Mouse (Mus musculus) heart, embryonic 16.5 days (tissue): ENCODE measurements around the gene Rps8. TPM values are rescaled to one million over a fixed set of nuclear protein-coding genes. Genes with fewer than 3 reads are reported as not detected.

Experiments
- ATAC-seq: fragments of 200-750 bp; cut with Nextera tagmentation; replicated peaks from 2 replicates; pipeline ENCODE4 v1.8.0; 2017; ENCODE audit warnings: moderate number of reproducible peaks; ENCODE audit not compliant: insufficient read depth, low FRiP score; ENCODE audit errors: extremely low read depth
- H3K27ac ChIP-seq: fragments of 300-500 bp; sonication (generic); 2 replicates; pipeline ENCODE4 v1.5.1; 2014; ENCODE audit warnings: mild to moderate bottlenecking, low read length, control low read depth, moderate library complexity
- H3K27me3 ChIP-seq: fragments of 300-500 bp; sonication (generic); 2 replicates; pipeline ENCODE4 v1.6.1; 2014; ENCODE audit warnings: low read length, mixed read lengths; ENCODE audit not compliant: control insufficient read depth, insufficient read depth
- H3K36me3 ChIP-seq: fragments of 300-500 bp; sonication (generic); 2 replicates; pipeline ENCODE4 v1.6.1; 2014; ENCODE audit not compliant: control insufficient read depth, insufficient read depth
- H3K4me1 ChIP-seq: fragments of 300-500 bp; sonication (generic); 2 replicates; pipeline ENCODE4 v1.6.1; 2014; ENCODE audit warnings: low read length, mixed read lengths; ENCODE audit not compliant: control insufficient read depth, insufficient read depth
- H3K4me2 ChIP-seq: fragments of 300-500 bp; sonication (generic); 2 replicates; pipeline ENCODE4 v1.6.1; 2014; ENCODE audit warnings: low read depth, mild to moderate bottlenecking, control low read depth, low read length
- H3K4me3 ChIP-seq: fragments of 300-500 bp; sonication (generic); 2 replicates; pipeline ENCODE4 v1.5.1; 2014; ENCODE audit warnings: mild to moderate bottlenecking, control low read depth, low read length
- H3K9ac ChIP-seq: fragments of 300-500 bp; sonication (generic); 2 replicates; pipeline ENCODE4 v1.6.1; 2014; ENCODE audit warnings: low read length, control low read depth
- H3K9me3 ChIP-seq: fragments of 300-500 bp; sonication (generic); replicated peaks from 2 replicates; pipeline ENCODE4 v1.6.1; 2016; ENCODE audit warnings: low read length; ENCODE audit not compliant: control insufficient read depth
- WGBS: fragments of 180-500 bp; shearing (Covaris S2); extraction: QIAGEN DNeasy Blood & Tissue Kit; methylation state at CpG from one replicate; pipeline ENCODE4 v1.1.7; 2014; 5-methylcytosine and 5-hydroxymethylcytosine counted together
- polyA plus RNA-seq: library from polyadenylated mRNA; unstranded; fragments of >200 nt; fragmentation: Nextera tagmentation; extraction: Ambion mirVana; gene quantifications from 2 replicates; pipeline ENCODE4 v1.2.1, GENCODE M21; 2015

Gene Rps8
- polyA plus RNA-seq, 1 experiment from 2014 or later = 420 TPM

DNA sequence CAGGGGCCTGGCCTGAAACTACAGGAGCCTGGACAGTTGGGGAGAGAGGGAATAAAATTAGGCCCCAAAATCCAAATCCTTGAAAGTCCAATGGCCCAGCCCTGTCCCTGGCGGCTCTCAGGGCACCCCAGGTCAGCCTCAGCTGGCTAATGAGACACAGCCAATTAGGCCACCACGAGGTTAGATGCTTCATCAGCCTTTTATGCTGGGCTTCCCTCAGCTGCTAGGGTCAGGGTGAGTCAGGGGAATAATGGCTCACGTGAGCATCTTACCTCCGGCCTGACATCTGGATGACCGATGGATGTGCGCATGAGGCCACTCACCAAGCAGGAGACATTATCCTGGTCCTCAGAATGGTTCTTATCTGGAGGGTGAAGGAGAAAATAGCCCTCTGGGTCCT lies 25.3 kb downstream of the Rps8 start:
- H3K9me3 ChIP-seq = no peaks in the 10 kb centered on the region
- peaks cover 8% of the 10 kb centered on the region for H3K4me1 ChIP-seq
- 77% methylated on average over 6 of the region's 6 CpGs for WGBS
- no peak overlapping the region for H3K4me2 ChIP-seq
- ATAC-seq = no peak
- H3K4me3 ChIP-seq = no peak overlapping the region
- peaks cover 15% of the 10 kb centered on the region for H3K27me3 ChIP-seq
- no peak overlapping the region for H3K27ac ChIP-seq
- peaks cover 4% of the 10 kb centered on the region; the same call in 1 of the 2 replicates for H3K36me3 ChIP-seq
- no peak overlapping the region for H3K9ac ChIP-seq

GRCm38 (mm10) chr4:117127991-117128686 lies 27.9 kb downstream of the Rps8 start:
- ATAC-seq = no peak
- Histone ChIP-seq H3K4me3 (no peak overlapping the region), H3K9ac (no peak overlapping the region), H3K4me2 (no peak overlapping the region), H3K36me3 (peaks cover 4% of the 10 kb centered on the region; the same call in 1 of the 2 replicates), H3K4me1 (peaks cover 19% of the 10 kb centered on the region), H3K27ac (no peak overlapping the region), H3K9me3 (no peaks in the 10 kb centered on the region), H3K27me3 (peaks cover 13% of the 10 kb centered on the region)
- WGBS = 88% methylated on average over 33 of the region's 33 CpGs

DNA sequence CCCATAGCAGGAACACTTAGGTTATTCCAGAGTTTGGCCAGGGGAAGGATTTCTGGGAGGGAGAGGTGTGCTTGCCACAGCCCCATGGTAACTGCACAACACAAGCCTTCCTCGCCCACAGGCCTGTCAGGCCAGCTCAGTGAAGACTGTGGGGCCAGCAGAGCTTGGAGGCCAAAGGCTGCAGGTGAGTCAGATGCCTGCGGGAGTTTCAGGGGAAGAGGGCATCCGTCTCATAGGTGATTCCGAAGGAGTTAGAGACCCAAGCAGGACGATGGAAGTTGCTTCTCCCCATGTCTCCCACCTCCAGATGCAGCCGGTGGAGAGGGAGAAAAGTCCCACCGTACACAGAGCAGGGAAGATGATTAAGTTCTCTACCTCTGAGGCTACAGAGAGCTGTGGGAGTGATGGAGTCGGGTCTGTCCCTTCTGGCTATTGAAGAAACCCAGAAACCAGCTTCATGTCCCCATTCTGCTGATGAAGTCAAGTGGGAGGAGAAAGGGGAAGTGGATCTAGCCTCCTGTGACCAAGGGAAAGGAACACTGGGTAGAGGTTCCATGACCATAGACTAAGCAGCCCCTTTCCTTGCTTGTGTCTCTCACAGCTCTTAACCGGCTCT lies 29.3 kb downstream of the Rps8 start, which contains the start of gene Tctex1d4:
TSS of gene Tctex1d4 (plus strand) at position 120 of the 616 bp plus-strand sequence.
- WGBS = 77% methylated on average over 9 of the region's 9 CpGs
- H3K4me2 ChIP-seq = peak within 1 kb of the TSS; percentile 40; the same call in 1 of the 2 replicates

GRCm38 (mm10) chr4:117125910-117126674 lies 30.0 kb downstream of the Rps8 start:
- Histone ChIP-seq H3K4me3 (no peak overlapping the region), H3K36me3 (peaks cover 4% of the 10 kb centered on the region; the same call in 1 of the 2 replicates), H3K27ac (peak overlapping the region; percentile 94), H3K9ac (peak overlapping the region; percentile 62), H3K9me3 (no peaks in the 10 kb centered on the region), H3K27me3 (no peaks in the 10 kb centered on the region; the same call in 1 of the 2 replicates), H3K4me2 (peak overlapping the region; percentile 40; the same call in 1 of the 2 replicates), H3K4me1 (peaks cover 21% of the 10 kb centered on the region)
- WGBS = 41% methylated on average over 15 of the region's 15 CpGs
- ATAC-seq = peak; percentile 77

More for the DNA sequence above, 29.3 kb downstream of the Rps8 start, which contains the start of gene Tctex1d4:
- Histone ChIP-seq H3K4me1 (peaks cover 19% of the 10 kb centered on the region), H3K36me3 (peaks cover 4% of the 10 kb centered on the region; the same call in 1 of the 2 replicates), H3K27ac (peak within 1 kb of the TSS; percentile 94), H3K27me3 (peaks cover 4% of the 10 kb centered on the region; the same call in 1 of the 2 replicates), H3K9me3 (no peaks in the 10 kb centered on the region), H3K9ac (peak within 1 kb of the TSS; percentile 62), H3K4me3 (no peak within 1 kb of the TSS)
- ATAC-seq = no peak

DNA sequence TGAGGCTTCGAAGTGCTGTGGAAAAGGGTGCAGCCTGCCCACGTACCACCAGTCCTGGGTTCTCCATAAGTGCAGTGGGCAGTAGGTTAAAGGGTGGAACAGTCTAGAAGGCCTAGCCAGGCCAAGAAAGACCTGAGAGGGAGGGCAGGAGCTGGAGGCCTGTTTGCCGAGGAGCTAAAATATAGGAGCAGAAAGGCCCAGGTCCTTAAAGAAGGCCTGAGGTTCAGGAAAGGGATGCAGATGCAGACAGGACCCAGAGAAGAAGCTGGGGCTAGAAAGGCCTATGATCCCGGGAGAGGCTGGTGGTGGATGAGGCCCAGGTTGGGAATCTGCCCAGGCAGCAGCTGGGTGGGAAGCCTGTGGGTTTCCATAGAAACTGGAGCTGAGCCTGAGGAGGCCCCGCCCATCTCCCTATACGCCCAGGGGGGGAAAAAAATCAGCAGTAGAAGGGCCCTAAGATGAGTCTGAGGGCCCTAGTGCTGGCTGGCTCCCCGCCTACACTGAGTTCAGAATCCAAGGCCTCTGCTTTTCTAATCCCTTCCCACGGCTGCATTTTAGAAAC lies 30.6 kb downstream of the Rps8 start, which contains the start of gene Btbd19:
TSS of gene Btbd19 (minus strand) at position 378 of the 562 bp plus-strand sequence.
- 43% methylated on average over 8 of the region's 8 CpGs for WGBS
- Histone ChIP-seq H3K27ac (peak within 1 kb of the TSS; percentile 94), H3K9ac (peak within 1 kb of the TSS; percentile 62), H3K4me1 (peaks cover 21% of the 10 kb centered on the region), H3K4me3 (peak within 1 kb of the TSS; percentile 4; the same call in 1 of the 2 replicates), H3K27me3 (no peaks in the 10 kb centered on the region; the same call in 1 of the 2 replicates), H3K4me2 (peak within 1 kb of the TSS; percentile 40), H3K36me3 (peaks cover 4% of the 10 kb centered on the region; the same call in 1 of the 2 replicates), H3K9me3 (no peaks in the 10 kb centered on the region)
- peak; percentile 26; the same call in 1 of the 2 replicates for ATAC-seq

GRCm38 (mm10) chr4:117124518-117125347 lies 31.3 kb downstream of the Rps8 start:
- Histone ChIP-seq H3K4me2 (peak overlapping the region; percentile 40), H3K36me3 (peaks cover 4% of the 10 kb centered on the region; the same call in 1 of the 2 replicates), H3K27ac (peak overlapping the region; percentile 94), H3K27me3 (no peaks in the 10 kb centered on the region; the same call in 1 of the 2 replicates), H3K9me3 (no peaks in the 10 kb centered on the region), H3K9ac (peak overlapping the region; percentile 62), H3K4me3 (peak overlapping the region; percentile 4; the same call in 1 of the 2 replicates), H3K4me1 (peaks cover 25% of the 10 kb centered on the region)
- no peak for ATAC-seq
- WGBS = 43% methylated on average over 14 of the region's 14 CpGs

- WGBS = 64% methylated on average over 3 of the region's 3 CpGs
- no peak overlapping the region for H3K9ac ChIP-seq
- H3K4me3 ChIP-seq = no peak overlapping the region
- no peak overlapping the region for H3K4me2 ChIP-seq
- no peak overlapping the region for H3K27ac ChIP-seq
- peaks cover 26% of the 10 kb centered on the region for H3K4me1 ChIP-seq
- H3K9me3 ChIP-seq = no peaks in the 10 kb centered on the region
- peaks cover 4% of the 10 kb centered on the region; the same call in 1 of the 2 replicates for H3K36me3 ChIP-seq
- ATAC-seq = no peak
- H3K27me3 ChIP-seq = no peaks in the 10 kb centered on the region
These were observed 31.9 kb downstream of the Rps8 start for GRCm38 (mm10) chr4:117124218-117124517.
